Mouse (Mus musculus) embryonic facial prominence, embryonic 11.5 days (tissue): ENCODE results near the gene Tap1. TPM values are rescaled to one million over a fixed set of nuclear protein-coding genes. Genes with fewer than 3 reads are reported as not detected.

ENCODE experiments used
- ATAC-seq: fragments of 200-750 bp; cut with Nextera tagmentation; replicated peaks from 2 replicates; pipeline ENCODE4 v1.8.0; 2017; ENCODE audit warnings: low read depth; ENCODE audit not compliant: insufficient number of reproducible peaks, low FRiP score, low TSS enrichment
- DNase-seq: peaks from one replicate; pipeline ENCODE4 v3.0.0-alpha.2; 2015; ENCODE audit warnings: low spot score
- H3K27ac ChIP-seq: fragments of 300-500 bp; sonication (generic); replicated peaks from 2 replicates; pipeline ENCODE4 v1.5.1; 2014; ENCODE audit warnings: mild to moderate bottlenecking, low read depth, low read length, control low read depth
- H3K27me3 ChIP-seq: fragments of 300-500 bp; sonication (generic); 2 replicates; pipeline ENCODE4 v1.6.1; 2014; ENCODE audit warnings: mild to moderate bottlenecking, low read length, moderate library complexity, mixed read lengths; ENCODE audit not compliant: control insufficient read depth, insufficient read depth
- H3K36me3 ChIP-seq: fragments of 300-500 bp; sonication (generic); replicated peaks from 2 replicates; pipeline ENCODE4 v1.6.1; 2014; ENCODE audit warnings: low read depth, mild to moderate bottlenecking, low read length, moderate library complexity, mixed read lengths; ENCODE audit not compliant: control insufficient read depth, insufficient read depth
- H3K4me1 ChIP-seq: fragments of 300-500 bp; sonication (generic); 2 replicates; pipeline ENCODE4 v1.6.1; 2014; ENCODE audit warnings: low read length, mixed read lengths; ENCODE audit not compliant: control insufficient read depth, insufficient read depth
- H3K4me2 ChIP-seq: fragments of 300-500 bp; sonication (generic); 2 replicates; pipeline ENCODE4 v1.6.1; 2014; ENCODE audit warnings: low read depth, mild to moderate bottlenecking, control low read depth, low read length, moderate library complexity
- H3K4me3 ChIP-seq: fragments of 300-500 bp; sonication (generic); 2 replicates; pipeline ENCODE4 v1.5.1; 2014; ENCODE audit warnings: low read depth, low read length, control low read depth
- H3K9ac ChIP-seq: fragments of 300-500 bp; sonication (generic); replicated peaks from 2 replicates; pipeline ENCODE4 v1.6.1; 2014; ENCODE audit warnings: mild to moderate bottlenecking, control low read depth, low read length
- H3K9me3 ChIP-seq: fragments of 300-500 bp; sonication (generic); replicated peaks from 2 replicates; pipeline ENCODE4 v1.6.1; 2016; ENCODE audit warnings: mild to moderate bottlenecking, low read length, inconsistent platforms, mixed read lengths; ENCODE audit not compliant: control insufficient read depth
- WGBS: fragments of 180-500 bp; shearing (Covaris S2); extraction: QIAGEN DNeasy Blood & Tissue Kit; methylation state at CpG from one replicate; pipeline ENCODE4 v1.1.7; 2014; 5-methylcytosine and 5-hydroxymethylcytosine counted together
- polyA plus RNA-seq: library from polyadenylated mRNA; unstranded; fragments of >200 nt; fragmentation: Nextera tagmentation; extraction: Ambion mirVana; gene quantifications from 2 replicates; pipeline ENCODE4 v1.2.1, GENCODE M21; 2014

Gene Tap1
- polyA plus RNA-seq, 1 experiment from 2014 or later, result 2.3 TPM

GRCm38 (mm10) chr17:34201506-34202055 is 14.2 kb downstream of the Tap1 start:
- WGBS, result 66% methylated on average over 7 of the region's 7 CpGs
- Histone ChIP-seq H3K27me3 (peaks cover 53% of the 10 kb centered on the region), H3K9ac (no peak overlapping the region), H3K9me3 (no peaks in the 10 kb centered on the region), H3K4me2 (no peak overlapping the region), H3K4me1 (no peaks in the 10 kb centered on the region; the same call in 1 of the 2 replicates), H3K4me3 (no peak overlapping the region), H3K27ac (no peak overlapping the region), H3K36me3 (no peaks in the 10 kb centered on the region)
- no peak for ATAC-seq
- no peak for DNase-seq

DNA sequence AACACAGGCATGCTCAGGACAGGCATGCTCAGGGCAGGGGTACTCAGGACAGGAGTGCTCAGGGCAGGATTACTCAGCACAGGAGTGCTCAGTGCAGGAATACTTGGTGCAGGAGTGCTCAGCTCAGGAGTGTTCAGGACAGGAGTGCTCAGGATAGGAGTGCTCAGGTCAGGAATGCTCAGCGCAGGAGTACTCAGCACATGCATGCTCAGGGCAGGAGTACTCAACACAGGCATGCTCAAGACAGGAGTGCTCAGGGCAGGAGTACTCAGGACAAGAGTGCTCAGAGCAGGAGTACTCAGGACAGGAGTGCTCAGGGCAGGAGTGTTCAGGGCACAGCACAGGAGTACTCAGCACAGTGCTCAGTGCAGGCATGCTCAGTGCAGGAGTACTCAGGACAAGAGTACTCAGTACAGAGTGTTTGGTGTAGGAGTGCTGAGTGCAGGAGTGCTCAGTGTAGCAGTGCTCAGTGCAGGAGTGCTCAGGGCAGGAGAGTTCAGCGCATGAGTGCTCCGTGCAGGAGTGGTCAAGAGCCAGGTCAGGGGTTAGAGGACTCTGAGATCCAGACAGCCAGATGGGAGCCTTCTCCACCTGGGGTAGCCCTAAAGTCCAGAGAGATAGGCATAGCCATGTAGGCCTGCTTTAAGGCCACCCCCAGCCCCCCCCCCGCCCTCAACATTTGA is 15.5 kb downstream of the Tap1 start:
- Histone ChIP-seq H3K27me3 (peaks cover 41% of the 10 kb centered on the region), H3K4me3 (no peak overlapping the region), H3K27ac (no peak overlapping the region), H3K4me1 (no peaks in the 10 kb centered on the region), H3K36me3 (no peaks in the 10 kb centered on the region), H3K4me2 (no peak overlapping the region), H3K9me3 (no peaks in the 10 kb centered on the region), H3K9ac (no peak overlapping the region)
- ATAC-seq, result peak; percentile 55; the same call in 1 of the 2 replicates
- WGBS, result 73% methylated on average over 4 of the region's 4 CpGs
- no peak for DNase-seq

DNA sequence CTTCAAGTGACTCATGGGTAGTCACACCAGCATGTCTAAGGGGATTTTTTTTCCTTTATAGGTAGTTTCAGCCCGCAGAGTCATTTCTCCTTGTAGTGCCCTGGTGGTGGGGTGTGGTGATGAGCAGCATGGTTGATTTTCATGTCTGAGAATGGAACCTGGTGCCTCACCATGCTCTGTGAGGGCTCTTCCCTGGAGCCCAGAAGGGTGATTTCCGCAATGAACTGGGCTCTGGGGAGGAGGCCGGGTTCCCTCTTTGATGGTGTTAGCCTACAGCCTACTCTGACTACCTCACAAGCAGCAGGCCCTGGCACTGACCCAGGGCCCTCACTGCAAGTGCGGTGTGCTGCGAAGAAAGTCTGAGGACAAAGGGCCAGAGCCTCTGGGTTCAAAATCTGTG is 16.1 kb downstream of the Tap1 start, which contains the start of gene Tap2:
Tap2 (plus strand) TSS at position 84 of the 400 bp plus-strand sequence.
- ATAC-seq (no peak), DNase-seq (no peak)
- Histone ChIP-seq H3K4me3 (peak within 1 kb of the TSS; percentile 59), H3K4me2 (peak within 1 kb of the TSS; percentile 59), H3K36me3 (no peaks in the 10 kb centered on the region), H3K9ac (peak within 1 kb of the TSS; percentile 40), H3K4me1 (no peaks in the 10 kb centered on the region), H3K9me3 (no peaks in the 10 kb centered on the region), H3K27ac (no peak within 1 kb of the TSS), H3K27me3 (peaks cover 35% of the 10 kb centered on the region)
- WGBS, result 48% methylated on average over 5 of the region's 5 CpGs

GRCm38 (mm10) chr17:34204303-34205010 is 17.1 kb downstream of the Tap1 start:
- under 1% methylated on average over 44 of the region's 44 CpGs for WGBS
- peak; percentile 85 for DNase-seq
- Histone ChIP-seq H3K27ac (no peak overlapping the region), H3K9me3 (no peaks in the 10 kb centered on the region), H3K9ac (peak overlapping the region; percentile 40), H3K4me1 (no peaks in the 10 kb centered on the region), H3K4me2 (peak overlapping the region; percentile 59), H3K27me3 (peaks cover 29% of the 10 kb centered on the region), H3K4me3 (peak overlapping the region; percentile 59), H3K36me3 (no peaks in the 10 kb centered on the region)
- no peak for ATAC-seq

DNA sequence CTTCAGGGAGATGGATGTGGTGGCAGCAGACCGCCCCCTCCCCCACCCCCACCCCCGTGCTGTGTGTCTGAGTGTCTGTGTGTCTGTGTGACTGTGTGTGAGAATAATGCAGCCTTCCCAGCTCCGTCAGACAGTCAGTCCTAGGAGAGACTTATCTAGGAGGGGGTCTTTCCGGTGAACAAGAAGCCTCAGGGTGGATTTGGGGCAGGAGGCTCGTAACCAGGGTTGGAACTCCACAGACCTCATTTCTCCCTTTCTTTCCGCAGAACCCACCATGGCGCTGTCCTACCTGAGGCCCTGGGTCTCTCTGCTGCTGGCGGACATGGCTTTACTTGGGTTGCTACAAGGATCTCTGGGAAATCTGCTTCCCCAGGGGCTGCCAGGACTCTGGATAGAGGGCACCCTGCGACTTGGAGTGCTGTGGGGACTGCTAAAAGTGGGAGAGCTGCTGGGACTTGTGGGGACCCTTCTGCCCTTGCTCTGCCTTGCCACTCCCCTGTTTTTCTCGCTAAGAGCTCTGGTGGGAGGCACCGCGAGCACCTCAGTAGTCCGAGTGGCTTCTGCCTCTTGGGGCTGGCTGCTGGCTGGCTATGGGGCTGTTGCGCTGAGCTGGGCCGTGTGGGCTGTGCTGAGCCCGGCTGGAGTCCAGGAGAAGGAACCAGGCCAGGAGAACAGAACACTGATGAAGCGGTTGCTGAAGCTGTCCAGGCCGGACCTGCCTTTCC is 17.8 kb downstream of the Tap1 start:
- H3K27me3 ChIP-seq, result peaks cover 29% of the 10 kb centered on the region
- no peak for ATAC-seq
- peak overlapping the region; percentile 40 for H3K9ac ChIP-seq
- H3K9me3 ChIP-seq, result no peaks in the 10 kb centered on the region
- WGBS, result 15% methylated on average over 18 of the region's 18 CpGs
- H3K4me1 ChIP-seq, result no peaks in the 10 kb centered on the region
- H3K4me3 ChIP-seq, result peak overlapping the region; percentile 59
- no peak overlapping the region for H3K27ac ChIP-seq
- peak overlapping the region; percentile 59 for H3K4me2 ChIP-seq
- H3K36me3 ChIP-seq, result no peaks in the 10 kb centered on the region
- no peak for DNase-seq

GRCm38 (mm10) chr17:34205746-34206176 is 18.4 kb downstream of the Tap1 start:
- H3K4me1 ChIP-seq, result no peaks in the 10 kb centered on the region
- H3K4me2 ChIP-seq, result 0 out of 2 replicates have a peak overlapping the region, but pooled peaks have one; percentile 10
- peak; percentile 46 for DNase-seq
- peaks cover 27% of the 10 kb centered on the region for H3K27me3 ChIP-seq
- no peak overlapping the region for H3K4me3 ChIP-seq
- no peaks in the 10 kb centered on the region for H3K9me3 ChIP-seq
- no peak overlapping the region for H3K9ac ChIP-seq
- no peak overlapping the region for H3K27ac ChIP-seq
- no peak for ATAC-seq
- no peaks in the 10 kb centered on the region for H3K36me3 ChIP-seq
- WGBS, result 21% methylated on average over 9 of the region's 9 CpGs

DNA sequence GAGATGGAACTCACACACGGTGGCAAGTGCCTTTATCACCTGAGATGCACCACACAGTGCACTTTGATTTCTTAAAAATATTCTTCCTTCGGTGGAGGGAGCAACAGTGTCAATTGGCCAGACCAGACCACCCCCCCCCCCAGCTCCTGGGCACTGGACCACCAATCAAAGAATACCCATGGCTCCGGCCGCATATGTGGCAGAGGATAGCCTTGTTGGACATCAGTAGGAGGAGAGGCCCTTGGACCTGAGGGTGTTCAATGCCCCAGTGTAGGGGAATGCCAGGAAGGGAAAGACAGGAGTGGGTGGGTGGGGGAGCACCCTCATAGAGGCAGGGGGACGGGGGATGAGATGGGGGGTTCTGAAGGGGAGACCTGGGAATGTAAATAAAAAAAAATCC is 19.4 kb downstream of the Tap1 start:
- WGBS, result 88% methylated on average over 5 of the region's 5 CpGs
- H3K4me2 ChIP-seq, result no peak overlapping the region
- H3K9me3 ChIP-seq, result no peaks in the 10 kb centered on the region
- no peak overlapping the region for H3K9ac ChIP-seq
- H3K4me3 ChIP-seq, result no peak overlapping the region
- no peaks in the 10 kb centered on the region for H3K36me3 ChIP-seq
- peaks cover 28% of the 10 kb centered on the region for H3K27me3 ChIP-seq
- no peak overlapping the region for H3K27ac ChIP-seq
- H3K4me1 ChIP-seq, result no peaks in the 10 kb centered on the region
- ATAC-seq (no peak), DNase-seq (no peak)
